Mouse (Mus musculus): ENCODE data around the gene Phf21a. TPM values are rescaled to one million over a fixed set of nuclear protein-coding genes. Genes with fewer than 3 reads are reported as not detected.

Gene Phf21a
- 46.5 and 49.6 TPM in 2 replicates for polyA plus RNA-seq (2015; fragmentation: Nextera tagmentation; extraction: Ambion mirVana)

- Histone ChIP-seq H3K4me3 (no peak within 1 kb of the TSS), H3K9me3 (no peaks in the 10 kb centered on the region), H3K4me2 (no peak within 1 kb of the TSS), H3K9ac (no peak within 1 kb of the TSS), H3K27me3 (no peaks in the 10 kb centered on the region), H3K27ac (no peak within 1 kb of the TSS), H3K4me1 (no peaks in the 10 kb centered on the region), H3K36me3 (no peaks in the 10 kb centered on the region)
- ATAC-seq (ENCODE audit: insufficient number of reproducible peaks, insufficient read depth, low FRiP score, low TSS enrichment, low read depth) = no peak
- WGBS = 55% methylated on average over 2 of the region's 2 CpGs
These were observed at the start of gene Phf21a for GRCm38 (mm10) chr2:92092817-92093216. Gene Phf21a, plus strand, starts transcription at chr2:92093117.

- Histone ChIP-seq H3K4me1 (no peaks in the 10 kb centered on the region), H3K27ac (no peak overlapping the region), H3K9me3 (no peaks in the 10 kb centered on the region), H3K27me3 (no peaks in the 10 kb centered on the region), H3K4me3 (no peak overlapping the region), H3K36me3 (no peaks in the 10 kb centered on the region), H3K9ac (no peak overlapping the region), H3K4me2 (no peak overlapping the region)
- 84% methylated on average over 12 of the region's 12 CpGs for WGBS
- ATAC-seq (ENCODE audit: insufficient number of reproducible peaks, insufficient read depth, low FRiP score, low TSS enrichment, low read depth) = no peak
These were observed 49.6 kb upstream of the Phf21a start for GRCm38 (mm10) chr2:92043285-92043684.

GRCm38 (mm10) chr2:92047601-92048000 is 45.3 kb upstream of the Phf21a start:
- 11% methylated on average over 4 of the region's 4 CpGs for WGBS
- no peaks in the 10 kb centered on the region for H3K36me3 ChIP-seq
- ATAC-seq (ENCODE audit: insufficient number of reproducible peaks, insufficient read depth, low FRiP score, low TSS enrichment, low read depth) = no peak
- peaks cover 6% of the 10 kb centered on the region; the same call in 1 of the 2 replicates for H3K27me3 ChIP-seq
- H3K9me3 ChIP-seq = no peaks in the 10 kb centered on the region
- H3K4me1 ChIP-seq = 0 out of 2 replicates have a peak, but pooled peaks cover 1% of the 10 kb centered on the region
- H3K27ac ChIP-seq = no peak overlapping the region
- H3K4me3 ChIP-seq = no peak overlapping the region
- H3K4me2 ChIP-seq = no peak overlapping the region
- H3K9ac ChIP-seq = no peak overlapping the region

- Histone ChIP-seq H3K4me1 (peaks cover 7% of the 10 kb centered on the region; the same call in 1 of the 2 replicates), H3K4me3 (no peak overlapping the region), H3K27me3 (peaks cover 6% of the 10 kb centered on the region; the same call in 1 of the 2 replicates), H3K36me3 (no peaks in the 10 kb centered on the region), H3K27ac (no peak overlapping the region), H3K9ac (no peak overlapping the region), H3K9me3 (no peaks in the 10 kb centered on the region), H3K4me2 (no peak overlapping the region)
- no peak for ATAC-seq (ENCODE audit: insufficient number of reproducible peaks, insufficient read depth, low FRiP score, low TSS enrichment, low read depth)
- 63% methylated on average over 9 of the region's 9 CpGs for WGBS
These were observed 44.8 kb upstream of the Phf21a start for GRCm38 (mm10) chr2:92048034-92048690.

- Histone ChIP-seq H3K27me3 (peaks cover 6% of the 10 kb centered on the region; the same call in 1 of the 2 replicates), H3K4me2 (no peak overlapping the region), H3K27ac (peak overlapping the region; percentile 55), H3K4me1 (peaks cover 26% of the 10 kb centered on the region), H3K9me3 (no peaks in the 10 kb centered on the region), H3K4me3 (no peak overlapping the region), H3K9ac (no peak overlapping the region), H3K36me3 (no peaks in the 10 kb centered on the region)
- ATAC-seq (ENCODE audit: insufficient number of reproducible peaks, insufficient read depth, low FRiP score, low TSS enrichment, low read depth) = no peak
- WGBS = 76% methylated on average over 8 of the region's 8 CpGs
These were observed 40.7 kb upstream of the Phf21a start for GRCm38 (mm10) chr2:92052188-92052587.

- ATAC-seq (ENCODE audit: insufficient number of reproducible peaks, insufficient read depth, low FRiP score, low TSS enrichment, low read depth) = no peak
- H3K4me1 ChIP-seq = peaks cover 30% of the 10 kb centered on the region
- H3K27me3 ChIP-seq = peaks cover 8% of the 10 kb centered on the region; the same call in 1 of the 2 replicates
- no peak overlapping the region for H3K4me3 ChIP-seq
- H3K4me2 ChIP-seq = no peak overlapping the region
- no peaks in the 10 kb centered on the region for H3K9me3 ChIP-seq
- peak overlapping the region; percentile 55 for H3K27ac ChIP-seq
- 53% methylated on average over 2 of the region's 2 CpGs for WGBS
- no peaks in the 10 kb centered on the region for H3K36me3 ChIP-seq
- H3K9ac ChIP-seq = no peak overlapping the region
These were observed 40.2 kb upstream of the Phf21a start for GRCm38 (mm10) chr2:92052754-92053153.

- Histone ChIP-seq H3K9ac (peak overlapping the region; percentile 67), H3K9me3 (no peaks in the 10 kb centered on the region), H3K4me1 (peaks cover 52% of the 10 kb centered on the region), H3K27me3 (peaks cover 20% of the 10 kb centered on the region), H3K36me3 (no peaks in the 10 kb centered on the region), H3K27ac (peak overlapping the region; percentile 98), H3K4me2 (peak overlapping the region; percentile 67), H3K4me3 (peak overlapping the region; percentile 40)
- ATAC-seq (ENCODE audit: insufficient number of reproducible peaks, insufficient read depth, low FRiP score, low TSS enrichment, low read depth) = peak; percentile 79
- WGBS = 2% methylated on average over 38 of the region's 38 CpGs
These were observed 37.7 kb upstream of the Phf21a start for GRCm38 (mm10) chr2:92055101-92055813.

- 1% methylated on average over 14 of the region's 14 CpGs for WGBS
- Histone ChIP-seq H3K4me1 (peaks cover 52% of the 10 kb centered on the region), H3K4me3 (peak overlapping the region; percentile 40), H3K27me3 (peaks cover 26% of the 10 kb centered on the region), H3K27ac (peak overlapping the region; percentile 98), H3K36me3 (no peaks in the 10 kb centered on the region), H3K9ac (peak overlapping the region; percentile 67), H3K4me2 (peak overlapping the region; percentile 67), H3K9me3 (no peaks in the 10 kb centered on the region)
- 0 out of 2 replicates have a peak, but pooled peaks have one; percentile 44 for ATAC-seq (ENCODE audit: insufficient number of reproducible peaks, insufficient read depth, low FRiP score, low TSS enrichment, low read depth)
These were observed 37.1 kb upstream of the Phf21a start for GRCm38 (mm10) chr2:92055831-92056236.

GRCm38 (mm10) chr2:92056760-92057159 is 36.2 kb upstream of the Phf21a start:
- Histone ChIP-seq H3K36me3 (no peaks in the 10 kb centered on the region), H3K4me2 (0 out of 2 replicates have a peak overlapping the region, but pooled peaks have one; percentile 1), H3K27ac (peak overlapping the region; percentile 34), H3K27me3 (peaks cover 34% of the 10 kb centered on the region), H3K9me3 (no peaks in the 10 kb centered on the region), H3K9ac (no peak overlapping the region), H3K4me3 (no peak overlapping the region), H3K4me1 (peaks cover 52% of the 10 kb centered on the region)
- WGBS = 47% methylated on average over 13 of the region's 13 CpGs
- ATAC-seq (ENCODE audit: insufficient number of reproducible peaks, insufficient read depth, low FRiP score, low TSS enrichment, low read depth) = no peak

GRCm38 (mm10) chr2:92058469-92058868 is 34.4 kb upstream of the Phf21a start:
- peak overlapping the region; percentile 99 for H3K4me2 ChIP-seq
- H3K27ac ChIP-seq = no peak overlapping the region
- peaks cover 44% of the 10 kb centered on the region for H3K4me1 ChIP-seq
- H3K27me3 ChIP-seq = peaks cover 37% of the 10 kb centered on the region
- H3K36me3 ChIP-seq = no peaks in the 10 kb centered on the region
- H3K9ac ChIP-seq = peak overlapping the region; percentile 73
- peak overlapping the region; percentile 66 for H3K4me3 ChIP-seq
- WGBS = under 1% methylated on average over 29 of the region's 29 CpGs
- ATAC-seq (ENCODE audit: insufficient number of reproducible peaks, insufficient read depth, low FRiP score, low TSS enrichment, low read depth) = no peak
- H3K9me3 ChIP-seq = no peaks in the 10 kb centered on the region

GRCm38 (mm10) chr2:92058936-92059335 is 34.0 kb upstream of the Phf21a start:
- peak overlapping the region; percentile 73 for H3K9ac ChIP-seq
- peaks cover 44% of the 10 kb centered on the region for H3K4me1 ChIP-seq
- H3K27ac ChIP-seq = no peak overlapping the region
- H3K27me3 ChIP-seq = peaks cover 37% of the 10 kb centered on the region
- peak overlapping the region; percentile 66 for H3K4me3 ChIP-seq
- H3K4me2 ChIP-seq = peak overlapping the region; percentile 99
- no peak for ATAC-seq (ENCODE audit: insufficient number of reproducible peaks, insufficient read depth, low FRiP score, low TSS enrichment, low read depth)
- H3K36me3 ChIP-seq = no peaks in the 10 kb centered on the region
- H3K9me3 ChIP-seq = no peaks in the 10 kb centered on the region
- WGBS = 2% methylated on average over 11 of the region's 11 CpGs
